In the genomic region with DNA sequence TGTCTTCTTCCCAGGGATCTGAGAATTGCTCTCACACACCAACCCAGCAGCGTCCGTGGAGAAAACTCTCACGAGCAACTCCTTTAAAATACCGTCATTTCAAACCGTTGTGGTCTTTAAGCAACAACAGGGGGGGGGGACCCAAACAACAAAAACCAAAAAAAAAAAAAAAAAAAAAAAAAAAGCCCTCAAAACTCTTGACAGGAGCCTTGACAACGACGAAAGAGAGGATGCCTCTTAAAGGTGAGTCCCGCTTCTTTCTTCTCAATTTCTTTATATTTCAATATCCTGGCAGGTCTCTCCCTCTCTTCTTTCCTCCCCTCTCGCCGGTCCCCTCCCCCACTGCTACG, we compare ENCODE assay signal across 8 mouse cellular contexts. TPM values are rescaled to one million over a fixed set of nuclear protein-coding genes. Genes with fewer than 3 reads are reported as not detected.
A peak's percentile ranks its signal among the peaks of the same experiment; 100 is the strongest.
DNase-seq lines count a peak whose midpoint lies in the region; ATAC-seq and TF ChIP-seq lines count a peak whose summit lies in the region.

No protein-coding gene starts in this region.

- H3K4me1 ChIP-seq in kidney, embryonic 15.5 days = peaks cover 40% of the 10 kb centered on the region
- peaks cover 10% of the 10 kb centered on the region for H3K4me1 ChIP-seq in embryonic facial prominence, embryonic 11.5 days (ENCODE audit: control insufficient read depth, insufficient read depth, low read length)
- H3K4me1 ChIP-seq in intestine, embryonic 14.5 days (replicated peaks; ENCODE audit: control insufficient read depth, insufficient read depth, low read length) = peaks cover 6% of the 10 kb centered on the region; the same call in 1 of the 2 replicates

- H3K9me3 ChIP-seq in kidney, embryonic 15.5 days (replicated peaks) = no peaks in the 10 kb centered on the region
- H3K9me3 ChIP-seq in embryonic facial prominence, embryonic 11.5 days (replicated peaks; ENCODE audit: control insufficient read depth, low read length) = no peaks in the 10 kb centered on the region
- no peaks in the 10 kb centered on the region for H3K9me3 ChIP-seq in intestine, embryonic 14.5 days (ENCODE audit: control insufficient read depth, low read length)

- 0% methylated on average over 11 of the region's 11 CpGs for WGBS in kidney, embryonic 15.5 days
- WGBS in embryonic facial prominence, embryonic 11.5 days = 0% methylated on average over 11 of the region's 11 CpGs
- under 1% methylated on average over 11 of the region's 11 CpGs for WGBS in intestine, embryonic 14.5 days

- DNase-seq in kidney, postnatal 4 days = no peak
- DNase-seq in embryonic facial prominence, embryonic 11.5 days (ENCODE audit: low spot score) = no peak
- no peak for DNase-seq in intestine, embryonic 14.5 days (ENCODE audit: low spot score)
- no peak for DNase-seq in urinary bladder, adult 18-20 months (ENCODE audit: low spot score in 2 of 2)
- DNase-seq in MN1 (ENCODE audit: low spot score) = no peak
- DNase-seq in right cerebral cortex, adult 18-20 months = no peak

- H3K4me2 ChIP-seq in kidney, embryonic 15.5 days = peak overlapping the region; percentile 57
- peak overlapping the region; percentile 61 for H3K4me2 ChIP-seq in embryonic facial prominence, embryonic 11.5 days (ENCODE audit: low read depth, low read length)
- H3K4me2 ChIP-seq in intestine, embryonic 14.5 days (ENCODE audit: low read length) = peak overlapping the region; percentile 46
- peak overlapping the region; percentile 75 for H3K4me2 ChIP-seq in myocyte (ENCODE audit: low read depth)

- no peak for ATAC-seq in kidney, embryonic 15.5 days (replicated peaks; ENCODE audit: low FRiP score)
- ATAC-seq in embryonic facial prominence, embryonic 11.5 days (replicated peaks; ENCODE audit: insufficient number of reproducible peaks, low FRiP score, low TSS enrichment, low read depth) = no peak
- ATAC-seq in intestine, embryonic 14.5 days (replicated peaks; ENCODE audit: low FRiP score, low TSS enrichment, low read depth) = no peak

- no peak overlapping the region for H3K9ac ChIP-seq in kidney, embryonic 15.5 days
- peak overlapping the region; percentile 67 for H3K9ac ChIP-seq in embryonic facial prominence, embryonic 11.5 days (replicated peaks; ENCODE audit: low read length)
- H3K9ac ChIP-seq in intestine, embryonic 14.5 days (ENCODE audit: low read length) = no peak overlapping the region

- no peak for TF ChIP-seq POLR2A in myocyte (IDR thresholded peaks at IDR 0.05; ENCODE audit: insufficient read length, low read depth)

- no peaks in the 10 kb centered on the region for H3K36me3 ChIP-seq in kidney, embryonic 15.5 days
- no peaks in the 10 kb centered on the region for H3K36me3 ChIP-seq in embryonic facial prominence, embryonic 11.5 days (replicated peaks; ENCODE audit: control insufficient read depth, insufficient read depth, low read depth, low read length)
- no peaks in the 10 kb centered on the region for H3K36me3 ChIP-seq in intestine, embryonic 14.5 days (ENCODE audit: control insufficient read depth, insufficient read depth, low read length)
- no peaks in the 10 kb centered on the region for H3K36me3 ChIP-seq in myocyte (ENCODE audit: control insufficient read depth, insufficient read depth)

- H3K79me2 ChIP-seq in myocyte (ENCODE audit: control insufficient read depth, insufficient read depth) = no peaks in the 10 kb centered on the region

- H3ac ChIP-seq in myocyte (ENCODE audit: control insufficient read depth, insufficient read length) = peak overlapping the region; percentile 4

- H3K27me3 ChIP-seq in kidney, embryonic 15.5 days = peaks cover 99% of the 10 kb centered on the region
- H3K27me3 ChIP-seq in embryonic facial prominence, embryonic 11.5 days (ENCODE audit: control insufficient read depth, insufficient read depth, low read length) = peaks cover 73% of the 10 kb centered on the region
- H3K27me3 ChIP-seq in intestine, embryonic 14.5 days (replicated peaks; ENCODE audit: control insufficient read depth, insufficient read depth, low read length) = peaks cover 100% of the 10 kb centered on the region
- peaks cover 7% of the 10 kb centered on the region for H3K27me3 ChIP-seq in myocyte (ENCODE audit: control insufficient read depth, insufficient read depth, insufficient read length)

- no peak overlapping the region for H3K27ac ChIP-seq in kidney, embryonic 15.5 days
- peak overlapping the region; percentile 48; the same call in 1 of the 2 replicates for H3K27ac ChIP-seq in embryonic facial prominence, embryonic 11.5 days (replicated peaks; ENCODE audit: low read depth, low read length)
- H3K27ac ChIP-seq in intestine, embryonic 14.5 days (ENCODE audit: low read depth) = no peak overlapping the region

- peak overlapping the region; percentile 40 for H3K4me3 ChIP-seq in kidney, embryonic 15.5 days (replicated peaks)
- H3K4me3 ChIP-seq in embryonic facial prominence, embryonic 11.5 days (ENCODE audit: low read depth, low read length) = peak overlapping the region; percentile 37
- H3K4me3 ChIP-seq in intestine, embryonic 14.5 days (ENCODE audit: low read depth, low read length) = peak overlapping the region; percentile 27; the same call in 1 of the 2 replicates
- peak overlapping the region; percentile 16 for H3K4me3 ChIP-seq in myocyte

TF ChIP-seq in myocyte, 11 proteins besides CTCF, POLR2A, EP300 and RAD21:
- TF ChIP-seq TCF3 (IDR thresholded peaks at IDR 0.05; ENCODE audit: insufficient read length, low read depth) (no peak), USF1 (IDR thresholded peaks at IDR 0.05; ENCODE audit: low read depth) (no peak), TCF12 (IDR thresholded peaks at IDR 0.05; ENCODE audit: insufficient read depth, poor library complexity, severe bottlenecking) (no peak), CEBPB (IDR thresholded peaks at IDR 0.05; ENCODE audit: insufficient read depth, poor library complexity, severe bottlenecking) (no peak), MYOD1 (IDR thresholded peaks at IDR 0.05; ENCODE audit: control insufficient read depth in 1 of 3, insufficient read length in 2 of 3, low read depth in 2 of 3) (no peak), SRF (IDR thresholded peaks at IDR 0.05; ENCODE audit: control insufficient read depth, insufficient read length, low read depth) (no peak), MAX (IDR thresholded peaks at IDR 0.05; ENCODE audit: low read depth) (no peak), POLR2AphosphoS2 (IDR thresholded peaks at IDR 0.05; ENCODE audit: insufficient read length, low read depth) (no peak), E2F4 (IDR thresholded peaks at IDR 0.05; ENCODE audit: insufficient read depth) (no peak)

RNA-seq across cellular contexts. Expression of a gene that starts 7.0 kb away (rescaled TPM):
- polyA plus RNA-seq in kidney, embryonic 15.5 days (2015; fragmentation: Nextera tagmentation; extraction: Ambion mirVana) = 0.18 and 0.19 TPM in 2 replicates
- 13.9 and 26.6 TPM in 2 replicates for polyA plus RNA-seq in embryonic facial prominence, embryonic 11.5 days (2014; fragmentation: Nextera tagmentation; extraction: Ambion mirVana)
- polyA plus RNA-seq in intestine, embryonic 14.5 days (2014; fragmentation: Nextera tagmentation; extraction: Ambion mirVana) = 0.19 and 2.2 TPM in 2 replicates
- 0.37 TPM for polyA plus RNA-seq in myocyte (2012; fragmentation: generic; extraction: Trizol)
